Mouse (Mus musculus) gastrocnemius, adult 8-10 months (tissue): ENCODE results near the gene 1700029F12Rik. TPM values are rescaled to one million over a fixed set of nuclear protein-coding genes. Genes with fewer than 3 reads are reported as not detected.

Experiments
- DNase-seq, 2 experiments: peaks; one replicate each; pipeline ENCODE4 v3.0.0; 2022; ENCODE audit warnings: low spot score in 2 of 2
- total RNA-seq, 4 experiments: library from RNA; stranded (reverse); gene quantifications; 2 replicates each; pipeline ENCODE4 v1.2.4; 2022

1700029F12Rik gene
- total RNA-seq, 4 experiments from 2014 or later, result not detected

GRCm38 (mm10) chr13:97030075-97030474 lies 4.1 kb downstream of the 1700029F12Rik start:
- no peak for DNase-seq

GRCm38 (mm10) chr13:97021906-97022305 lies 12.3 kb downstream of the 1700029F12Rik start:
- DNase-seq, result no peak

DNA sequence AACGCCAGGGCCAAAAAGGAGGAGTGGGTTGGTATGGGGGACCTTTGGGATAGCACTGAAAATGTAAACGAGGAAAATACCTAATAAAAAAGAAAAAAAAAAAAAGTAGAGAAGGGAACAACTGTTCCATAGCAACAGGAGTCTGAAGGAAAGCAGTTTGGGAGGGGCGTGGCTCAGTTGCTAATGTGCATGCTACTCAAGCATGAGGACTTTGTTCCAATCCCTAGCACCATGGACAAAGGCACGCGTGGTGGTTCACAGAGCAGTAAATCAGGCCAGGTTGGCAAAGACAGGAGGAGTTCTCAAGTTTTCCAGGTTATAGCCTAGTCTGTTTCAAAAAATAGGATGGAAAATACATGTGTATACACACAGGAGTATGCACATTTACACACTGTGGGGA lies 14.0 kb downstream of the 1700029F12Rik start:
- DNase-seq, result no peak

- no peak for DNase-seq
Measured at GRCm38 (mm10) chr13:97017711-97018110, 16.5 kb downstream of the 1700029F12Rik start.

- no peak for DNase-seq
Measured at GRCm38 (mm10) chr13:97014366-97014765, 19.8 kb downstream of the 1700029F12Rik start.

GRCm38 (mm10) chr13:97008266-97009153 lies 25.7 kb downstream of the 1700029F12Rik start:
- no peak for DNase-seq

GRCm38 (mm10) chr13:97007501-97008265 lies 26.5 kb downstream of the 1700029F12Rik start:
- DNase-seq, result no peak

DNA sequence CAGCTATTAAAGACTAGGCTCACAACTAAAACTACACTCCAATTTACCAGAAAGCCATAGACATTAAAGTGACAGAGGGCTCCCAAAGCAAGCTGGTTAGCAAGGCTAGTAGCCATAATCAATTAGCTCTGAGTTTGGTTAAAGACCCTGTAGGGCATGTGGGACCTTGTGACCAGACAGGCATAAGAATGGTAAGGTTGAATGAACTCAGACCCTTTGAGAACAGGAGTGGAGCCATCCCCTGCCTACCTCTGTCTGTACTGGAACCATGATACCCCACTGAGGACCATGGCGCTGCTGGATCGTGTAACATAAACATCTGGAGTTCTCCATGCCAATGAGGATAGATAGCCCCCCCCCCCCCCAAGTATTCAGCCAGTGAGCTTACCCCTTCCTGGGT lies 27.4 kb downstream of the 1700029F12Rik start:
- no peak for DNase-seq

DNA sequence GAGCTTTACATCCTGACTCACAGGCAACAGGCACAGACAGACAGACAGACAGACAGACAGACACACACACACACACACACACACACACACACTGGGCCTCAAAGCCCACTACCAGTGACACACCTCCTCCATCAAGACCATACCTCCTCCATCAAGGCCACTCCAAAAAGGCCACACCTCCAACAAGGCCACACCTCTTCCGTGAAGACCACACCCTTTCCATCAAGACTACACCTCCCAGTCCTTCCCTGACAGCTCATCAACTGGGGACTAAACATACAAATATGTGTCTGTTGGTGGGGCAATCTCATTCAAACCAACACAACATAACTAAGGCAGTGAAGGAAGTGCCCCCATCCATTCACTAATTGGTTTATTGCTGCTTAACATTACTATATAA lies 37.1 kb downstream of the 1700029F12Rik start:
- no peak for DNase-seq

GRCm38 (mm10) chr13:96995243-96995642 lies 38.9 kb downstream of the 1700029F12Rik start:
- DNase-seq, result no peak

GRCm38 (mm10) chr13:96993291-96993989 lies 40.7 kb downstream of the 1700029F12Rik start:
- no peak for DNase-seq

GRCm38 (mm10) chr13:96990561-96991265 lies 43.4 kb downstream of the 1700029F12Rik start:
- no peak for DNase-seq

DNA sequence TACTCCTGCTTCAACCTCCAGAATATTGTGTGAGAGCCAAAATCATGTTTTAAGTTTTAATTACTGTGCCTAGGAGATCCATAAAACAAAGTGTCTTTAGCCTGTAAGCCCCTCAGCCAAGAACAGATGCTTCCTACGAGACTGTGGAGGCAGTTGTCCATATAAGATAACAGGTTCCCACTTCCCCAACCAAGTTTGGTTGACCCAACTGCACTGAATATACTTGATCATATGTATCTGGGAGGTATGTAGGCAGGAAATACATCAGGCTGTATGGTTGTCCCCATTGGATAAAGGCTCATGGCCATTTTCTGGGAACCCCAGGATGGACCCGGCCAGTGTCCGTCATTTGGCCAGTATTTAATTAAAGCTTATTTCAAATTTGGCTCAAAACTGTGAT lies 44.1 kb downstream of the 1700029F12Rik start:
- DNase-seq, result no peak

DNA sequence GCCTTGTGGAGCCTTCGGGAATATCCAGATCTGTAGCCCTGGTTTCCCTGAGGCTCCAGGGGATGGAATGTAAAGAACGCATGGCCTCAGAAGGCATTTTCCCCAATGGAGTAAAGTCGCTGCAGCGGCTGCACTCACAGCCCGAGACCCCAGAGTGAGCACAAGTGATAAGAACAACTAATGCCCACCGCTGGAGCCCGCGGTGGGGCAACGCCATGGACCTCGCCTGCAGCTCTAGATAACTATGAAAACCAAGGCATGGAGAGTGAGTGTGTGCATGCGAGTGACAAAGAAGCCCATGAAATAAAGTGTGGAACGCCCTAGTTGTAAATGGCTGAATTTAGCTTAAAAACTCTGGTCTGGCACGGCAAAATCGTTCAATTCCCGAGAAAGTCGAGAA lies 45.0 kb downstream of the 1700029F12Rik start:
- DNase-seq, result no peak

DNA sequence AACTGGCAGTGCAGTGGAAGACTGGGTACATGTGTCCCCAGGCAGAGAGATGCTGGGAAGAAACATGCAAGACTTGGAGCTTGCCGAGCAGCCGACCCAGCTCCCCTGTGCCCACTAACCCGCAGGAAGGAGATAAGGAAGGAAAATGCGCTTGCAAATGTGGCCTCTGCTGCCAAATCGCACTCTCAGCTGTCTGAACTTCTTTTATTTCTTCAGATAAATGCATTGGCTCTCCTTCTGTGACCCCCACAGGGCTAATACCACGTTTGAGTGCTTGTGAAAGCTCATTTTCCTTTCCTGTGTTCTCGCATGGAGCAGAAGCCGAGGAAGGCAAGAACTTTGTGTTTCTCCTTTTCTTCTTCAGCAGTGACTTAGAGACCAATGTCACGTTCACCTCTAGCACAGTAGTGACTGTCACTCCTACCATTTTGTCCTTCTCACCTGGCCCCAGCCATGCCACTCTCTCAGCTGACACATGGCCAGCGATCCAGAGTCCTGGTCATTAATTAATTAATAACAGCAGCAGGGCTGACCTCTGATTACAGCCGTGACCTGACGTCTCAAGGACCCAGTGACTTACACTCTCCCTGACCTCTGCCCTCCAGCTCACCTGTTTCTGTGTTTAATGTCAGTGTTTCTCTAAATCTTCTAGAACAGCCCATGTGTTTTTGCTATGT lies 48.4 kb downstream of the 1700029F12Rik start:
- no peak for DNase-seq

DNA sequence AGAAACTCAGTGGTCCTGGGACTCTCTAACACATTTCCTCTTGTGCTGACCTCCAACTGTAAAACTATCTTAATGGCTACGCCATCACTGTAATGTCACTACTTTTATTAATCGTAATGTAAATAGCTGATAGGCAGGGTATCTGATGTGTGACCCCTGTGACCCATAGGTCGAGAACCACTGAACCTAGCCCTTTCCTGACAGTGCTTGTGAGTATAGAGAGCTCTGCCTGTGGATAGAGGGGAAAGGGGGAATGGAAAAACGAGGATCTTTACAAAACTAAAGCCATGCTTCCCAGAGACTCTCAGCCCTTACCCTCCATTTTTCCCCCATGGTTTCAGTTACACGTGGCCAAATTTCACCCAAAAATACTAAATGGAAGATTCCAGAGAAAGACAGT lies 49.5 kb downstream of the 1700029F12Rik start:
- DNase-seq, result no peak

DNA sequence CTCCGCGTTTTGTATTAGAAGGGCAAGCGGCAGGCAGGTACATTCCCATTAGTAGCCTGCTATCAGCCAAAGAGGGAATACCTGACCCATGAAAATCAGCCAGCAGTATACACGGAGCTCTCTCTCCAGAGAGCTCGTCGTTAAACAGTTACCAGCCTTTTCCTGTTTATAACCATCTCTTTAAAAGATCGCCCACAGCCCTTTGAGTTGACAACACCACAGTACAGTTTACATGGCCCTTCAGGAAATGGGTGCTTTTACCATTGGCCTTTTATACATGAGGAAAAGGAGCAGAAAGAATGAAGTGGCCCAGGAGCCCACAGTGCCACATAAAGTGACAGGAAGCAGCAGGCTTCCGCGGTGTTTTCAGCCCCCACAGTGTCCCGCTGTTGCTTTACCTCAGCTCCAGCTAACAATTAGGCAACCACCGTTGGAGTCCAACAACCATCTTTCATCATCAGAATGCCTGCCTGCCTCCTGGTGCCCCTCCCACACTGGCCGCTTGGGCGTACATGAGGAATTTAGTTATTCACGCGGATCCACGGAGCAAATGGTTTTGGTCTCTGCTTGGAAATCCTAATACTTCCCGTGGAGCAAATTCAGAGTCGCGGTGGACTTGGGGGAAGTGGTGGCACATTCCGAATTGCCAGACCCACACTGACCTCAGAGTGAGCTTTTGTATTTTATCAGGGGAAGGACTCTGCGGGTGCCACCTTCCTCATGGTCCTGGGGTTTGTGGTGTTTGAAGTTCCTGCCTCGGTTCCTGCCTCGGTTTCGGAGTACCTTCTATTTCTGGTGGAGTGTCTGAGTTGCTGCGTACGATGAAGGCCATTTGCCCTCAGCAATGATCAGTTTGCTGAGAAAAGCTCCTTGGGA lies 50.7 kb downstream of the 1700029F12Rik start:
- no peak for DNase-seq

- no peak for DNase-seq
Measured at GRCm38 (mm10) chr13:96980561-96980960, 53.6 kb downstream of the 1700029F12Rik start.

DNA sequence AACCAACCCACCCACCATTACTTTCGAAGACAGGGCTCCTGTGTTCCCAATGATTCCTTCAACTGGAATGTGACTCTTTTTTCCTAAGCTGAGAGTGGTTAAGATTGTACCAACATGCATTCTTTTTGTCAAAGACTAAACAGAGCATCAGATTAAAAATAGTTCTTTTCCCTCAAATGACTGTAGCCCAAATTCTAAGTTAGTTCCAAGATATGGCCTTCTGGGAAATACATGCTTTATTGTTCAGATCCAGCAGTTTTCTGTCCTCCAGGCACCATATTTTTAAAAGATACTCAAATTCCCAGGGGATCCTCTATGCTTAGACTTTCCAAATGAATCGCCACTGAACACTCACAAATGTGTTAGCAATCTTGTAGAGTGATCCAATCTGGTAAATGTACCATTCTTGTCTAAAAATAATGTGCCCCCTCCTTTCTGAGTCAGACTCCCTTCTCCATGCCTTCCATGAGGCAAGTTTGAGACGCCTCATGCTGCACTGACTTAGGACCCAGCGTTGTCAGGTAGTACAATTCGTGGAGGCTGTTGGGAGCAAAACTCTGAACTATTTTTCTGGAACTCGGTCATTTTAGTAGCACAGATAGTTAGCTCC lies 57.1 kb downstream of the 1700029F12Rik start:
- DNase-seq, result no peak
